Mouse (Mus musculus) midbrain, embryonic 15.5 days (tissue): ENCODE results near the gene Fst. TPM values are rescaled to one million over a fixed set of nuclear protein-coding genes. Genes with fewer than 3 reads are reported as not detected.
A peak's percentile ranks its signal among the peaks of the same experiment; 100 is the strongest.

Source experiments
- ATAC-seq: fragments of 200-750 bp; cut with Nextera tagmentation; replicated peaks from 2 replicates; pipeline ENCODE4 v1.8.0; 2017; ENCODE audit warnings: moderate TSS enrichment
- H3K27ac ChIP-seq: fragments of 300-500 bp; sonication (generic); 2 replicates; pipeline ENCODE4 v1.5.1; 2015; ENCODE audit warnings: mild to moderate bottlenecking, inconsistent platforms
- H3K27me3 ChIP-seq: fragments of 300-500 bp; sonication (generic); replicated peaks from 2 replicates; pipeline ENCODE4 v1.6.1; 2015; ENCODE audit warnings: inconsistent platforms
- H3K36me3 ChIP-seq: fragments of 300-500 bp; sonication (generic); replicated peaks from 2 replicates; pipeline ENCODE4 v1.6.1; 2015; ENCODE audit warnings: inconsistent platforms
- H3K4me1 ChIP-seq: fragments of 300-500 bp; sonication (generic); 2 replicates; pipeline ENCODE4 v1.6.1; 2015; ENCODE audit warnings: inconsistent platforms
- H3K4me2 ChIP-seq: fragments of 300-500 bp; sonication (generic); 2 replicates; pipeline ENCODE4 v1.6.1; 2015; ENCODE audit warnings: inconsistent platforms, mild to moderate bottlenecking, moderate library complexity
- H3K4me3 ChIP-seq: fragments of 300-500 bp; sonication (generic); 2 replicates; pipeline ENCODE4 v1.5.1; 2015; ENCODE audit warnings: mild to moderate bottlenecking, inconsistent platforms
- H3K9ac ChIP-seq: fragments of 300-500 bp; sonication (generic); 2 replicates; pipeline ENCODE4 v1.6.1; 2015; ENCODE audit warnings: mild to moderate bottlenecking, inconsistent platforms
- H3K9me3 ChIP-seq: fragments of 300-500 bp; sonication (generic); 2 replicates; pipeline ENCODE4 v1.6.1; 2016; ENCODE audit warnings: inconsistent platforms
- WGBS: fragments of 180-500 bp; shearing (Covaris S2); methylation state at CpG from one replicate; pipeline ENCODE4 v1.1.7; 2015; ENCODE audit warnings: mixed read lengths; 5-methylcytosine and 5-hydroxymethylcytosine counted together
- polyA plus RNA-seq: library from polyadenylated mRNA; unstranded; fragments of >200 nt; fragmentation: Nextera tagmentation; extraction: Ambion mirVana; gene quantifications from 2 replicates; pipeline ENCODE4 v1.2.1, GENCODE M21; 2015

Fst gene
- 4.6 and 6.8 TPM in 2 replicates for polyA plus RNA-seq

DNA sequence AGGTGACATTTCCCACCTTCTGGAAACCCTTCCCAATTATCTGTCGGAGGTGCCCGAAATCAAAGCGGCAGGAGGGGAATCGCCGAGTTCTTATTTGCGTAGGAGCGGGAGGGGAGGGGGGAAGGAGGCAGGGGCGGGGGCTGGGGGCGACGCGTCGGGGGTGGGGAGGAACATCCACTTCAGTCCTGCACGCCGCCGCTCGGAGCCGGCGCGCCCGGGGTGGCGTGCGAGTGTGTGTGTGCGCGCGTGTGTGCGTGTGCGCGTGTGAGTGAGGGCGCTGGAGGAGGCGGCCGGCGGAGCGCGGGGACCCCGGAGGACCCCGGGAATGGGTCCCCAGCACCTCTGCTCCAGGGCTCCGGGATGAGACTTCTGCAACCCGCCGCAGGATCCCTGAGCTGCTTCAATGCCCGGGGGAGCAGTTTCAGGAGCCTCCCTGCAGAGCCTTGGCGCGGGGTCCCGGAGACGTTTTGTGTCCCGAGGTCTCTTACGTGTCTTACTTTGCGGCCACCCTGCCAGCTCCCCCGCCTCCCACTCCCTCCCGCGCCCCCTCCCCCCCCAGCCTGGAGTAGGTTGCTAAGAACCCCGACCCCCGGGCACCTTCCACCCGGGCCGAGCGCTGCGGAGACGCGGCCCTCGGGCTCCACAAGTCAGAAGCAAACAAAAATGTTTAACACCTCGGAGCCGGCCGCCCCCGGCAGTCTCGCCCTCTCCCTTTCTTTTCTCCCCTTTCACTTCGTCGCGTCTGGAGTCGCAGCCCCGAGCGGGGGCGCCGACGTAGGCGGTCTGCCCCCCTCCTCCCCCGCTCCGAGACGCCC is at the start of gene Fst:
Fst (minus strand) TSS at position 66 of the 815 bp plus-strand sequence.
- peak; percentile 73 for ATAC-seq
- Histone ChIP-seq H3K9ac (peak within 1 kb of the TSS; percentile 41), H3K9me3 (no peaks in the 10 kb centered on the region), H3K4me2 (peak within 1 kb of the TSS; percentile 100), H3K4me1 (peaks cover 41% of the 10 kb centered on the region), H3K27ac (peak within 1 kb of the TSS; percentile 67), H3K36me3 (no peaks in the 10 kb centered on the region), H3K27me3 (0 out of 2 replicates have a peak, but pooled peaks cover 5% of the 10 kb centered on the region), H3K4me3 (peak within 1 kb of the TSS; percentile 59)
- WGBS = under 1% methylated on average over 75 of the region's 77 CpGs

DNA sequence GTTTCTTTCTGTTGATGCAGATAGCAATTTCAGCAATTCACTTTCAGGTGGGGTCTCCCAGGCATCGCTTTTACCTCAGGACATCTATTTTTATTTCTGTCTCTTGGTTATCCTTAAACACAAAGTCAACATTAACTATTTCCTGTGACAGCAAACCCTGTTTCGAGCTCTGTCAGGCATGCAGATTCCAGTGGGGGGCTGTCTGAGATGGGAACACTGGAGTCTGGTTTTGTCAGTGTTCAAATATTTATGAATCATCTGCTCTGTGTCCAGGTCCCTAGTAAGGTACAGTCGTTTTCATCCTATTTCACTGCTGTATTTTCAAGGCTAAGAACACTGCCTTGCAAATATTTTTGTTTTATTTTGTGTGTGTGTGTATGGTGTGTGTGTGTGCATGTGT is 35.1 kb upstream of the Fst start:
- no peaks in the 10 kb centered on the region for H3K27me3 ChIP-seq
- no peak overlapping the region for H3K4me3 ChIP-seq
- H3K27ac ChIP-seq = no peak overlapping the region
- no peak overlapping the region for H3K9ac ChIP-seq
- no peak for ATAC-seq
- no peaks in the 10 kb centered on the region for H3K9me3 ChIP-seq
- H3K4me1 ChIP-seq = no peaks in the 10 kb centered on the region
- H3K36me3 ChIP-seq = no peaks in the 10 kb centered on the region
- 82% methylated on average over 3 of the region's 3 CpGs for WGBS
- H3K4me2 ChIP-seq = no peak overlapping the region

DNA sequence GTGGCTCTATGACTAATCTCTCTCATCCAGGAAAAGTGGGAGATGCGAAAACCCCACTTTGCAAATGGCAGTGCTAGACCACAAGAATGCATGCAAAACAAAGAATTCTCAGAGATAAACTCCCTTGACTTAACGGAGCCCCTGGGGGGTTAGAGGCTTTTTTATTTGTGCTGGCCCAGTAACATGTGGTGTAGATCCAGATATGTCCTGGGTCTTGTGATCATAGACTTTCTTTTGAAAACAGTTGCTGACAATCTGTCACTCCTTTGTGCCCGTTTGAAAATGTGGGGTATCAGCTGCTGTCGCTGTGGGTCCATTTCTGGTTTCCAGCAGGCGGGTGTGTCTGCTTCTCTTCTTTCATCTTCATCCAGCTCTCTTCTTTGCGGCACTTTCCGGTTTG is 29.4 kb upstream of the Fst start:
- no peak for ATAC-seq
- H3K27me3 ChIP-seq = no peaks in the 10 kb centered on the region
- 73% methylated on average over 7 of the region's 7 CpGs for WGBS

DNA sequence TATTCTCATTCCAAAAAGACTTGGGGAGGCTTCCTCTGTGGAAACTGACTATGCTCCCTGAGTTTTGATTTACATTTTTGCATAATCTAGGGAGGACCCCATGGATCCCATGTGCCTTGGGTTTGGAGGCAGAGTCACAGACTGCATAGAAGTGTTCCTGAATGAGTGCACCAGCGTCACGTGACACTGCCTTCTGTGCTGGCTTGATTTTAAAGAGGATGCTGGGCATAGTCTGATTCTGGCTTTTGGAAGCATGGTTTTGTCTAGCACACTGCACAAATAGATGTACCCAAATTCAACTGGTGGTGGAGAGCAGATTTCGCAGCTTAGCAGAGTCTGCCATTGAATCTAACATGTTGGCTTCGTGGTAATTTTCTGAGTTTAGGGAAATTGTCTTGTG is 19.6 kb upstream of the Fst start:
- H3K4me3 ChIP-seq = no peak overlapping the region
- no peak overlapping the region for H3K27ac ChIP-seq
- no peak overlapping the region for H3K9ac ChIP-seq
- 85% methylated on average over 4 of the region's 4 CpGs for WGBS
- H3K36me3 ChIP-seq = no peaks in the 10 kb centered on the region
- no peak overlapping the region for H3K4me2 ChIP-seq
- ATAC-seq = no peak
- H3K4me1 ChIP-seq = no peaks in the 10 kb centered on the region
- H3K9me3 ChIP-seq = no peaks in the 10 kb centered on the region
- H3K27me3 ChIP-seq = no peaks in the 10 kb centered on the region

More for the DNA sequence above, 29.4 kb upstream of the Fst start:
- Histone ChIP-seq H3K4me2 (no peak overlapping the region), H3K9me3 (no peaks in the 10 kb centered on the region), H3K4me1 (no peaks in the 10 kb centered on the region), H3K9ac (no peak overlapping the region), H3K36me3 (no peaks in the 10 kb centered on the region), H3K4me3 (no peak overlapping the region), H3K27ac (no peak overlapping the region)

DNA sequence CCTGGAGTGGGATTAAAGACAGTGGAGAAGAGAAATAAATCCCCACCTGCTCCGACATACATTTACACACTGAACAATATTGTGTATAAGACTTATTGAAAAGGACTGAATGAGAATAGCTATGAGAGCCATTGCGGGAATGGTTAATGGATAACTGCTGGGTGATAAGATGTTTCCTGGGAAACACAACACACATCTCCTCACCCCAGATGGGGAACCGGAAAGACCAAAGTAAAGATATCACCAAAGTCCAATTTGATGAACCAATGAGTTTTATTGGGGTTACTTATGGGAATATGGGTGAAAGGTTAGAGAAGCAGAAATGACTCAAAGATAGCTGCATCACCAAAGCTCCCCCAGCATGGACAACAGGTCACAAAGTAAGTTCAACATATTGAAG is 11.2 kb upstream of the Fst start:
- H3K4me2 ChIP-seq = no peak overlapping the region
- H3K27ac ChIP-seq = no peak overlapping the region
- H3K4me3 ChIP-seq = no peak overlapping the region
- H3K9ac ChIP-seq = no peak overlapping the region
- H3K27me3 ChIP-seq = no peaks in the 10 kb centered on the region
- no peak for ATAC-seq
- no peaks in the 10 kb centered on the region for H3K36me3 ChIP-seq
- WGBS = 87% methylated on average over 3 of the region's 3 CpGs
- no peaks in the 10 kb centered on the region for H3K9me3 ChIP-seq
- H3K4me1 ChIP-seq = no peaks in the 10 kb centered on the region

DNA sequence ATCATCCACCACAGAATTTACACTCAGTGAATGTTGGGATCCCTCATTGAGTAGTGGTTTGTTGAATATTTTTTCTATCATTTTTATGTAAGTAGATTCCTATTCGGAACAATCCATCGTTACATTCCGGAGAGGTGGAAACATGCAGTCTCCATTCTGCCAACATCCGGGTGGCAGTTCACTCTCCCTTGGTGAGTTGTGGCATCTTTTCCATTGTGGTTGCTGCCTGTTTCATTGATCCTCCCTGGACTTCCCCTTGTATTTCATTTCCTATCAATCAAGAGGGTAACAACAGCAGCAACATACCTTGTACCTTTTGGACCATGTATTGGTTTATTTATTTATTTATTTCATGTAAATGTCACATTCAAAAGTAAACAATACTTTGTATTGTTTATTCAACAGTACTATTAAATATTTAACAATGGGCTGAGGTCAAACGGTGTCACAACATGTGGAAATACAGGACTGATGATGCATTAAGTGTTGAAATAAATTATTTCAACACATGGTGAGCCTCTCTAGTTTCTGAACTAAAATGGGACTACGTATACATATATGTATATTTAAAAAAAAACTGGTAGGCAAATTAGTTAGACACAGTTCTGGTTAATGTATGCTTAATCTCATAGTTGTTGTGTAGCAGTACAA is 7.6 kb upstream of the Fst start:
- 92% methylated on average over 6 of the region's 6 CpGs for WGBS
- no peak for ATAC-seq

DNA sequence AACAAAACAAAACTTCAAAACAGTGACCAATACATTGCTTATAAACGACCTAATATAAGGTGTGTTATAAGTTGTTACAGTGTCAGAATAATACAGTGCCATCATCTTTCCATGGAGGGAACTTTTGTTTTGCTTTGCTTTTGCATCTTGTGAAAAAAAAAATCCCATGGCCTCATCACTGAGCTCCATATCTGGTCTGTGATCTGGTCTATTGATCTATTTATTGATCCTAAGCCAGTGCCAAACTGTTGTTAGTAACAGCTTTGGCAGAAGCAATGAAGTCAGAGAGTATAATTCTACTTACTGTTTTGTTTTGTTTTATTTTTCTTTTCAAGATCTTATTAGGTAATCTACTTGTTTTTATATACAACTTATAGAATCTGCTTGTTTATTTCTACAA is 6.6 kb upstream of the Fst start:
- Histone ChIP-seq H3K27ac (no peak overlapping the region), H3K9me3 (no peaks in the 10 kb centered on the region), H3K4me2 (no peak overlapping the region), H3K27me3 (no peaks in the 10 kb centered on the region), H3K4me1 (no peaks in the 10 kb centered on the region), H3K9ac (no peak overlapping the region), H3K36me3 (no peaks in the 10 kb centered on the region), H3K4me3 (no peak overlapping the region)
- ATAC-seq = no peak
- WGBS = 73% methylated on average over 1 of the region's 1 CpGs

More for the DNA sequence above, 7.6 kb upstream of the Fst start:
- H3K9me3 ChIP-seq = no peaks in the 10 kb centered on the region
- no peak overlapping the region for H3K4me2 ChIP-seq
- H3K4me1 ChIP-seq = no peaks in the 10 kb centered on the region
- no peak overlapping the region for H3K4me3 ChIP-seq
- H3K36me3 ChIP-seq = no peaks in the 10 kb centered on the region
- H3K9ac ChIP-seq = no peak overlapping the region
- H3K27ac ChIP-seq = no peak overlapping the region
- no peaks in the 10 kb centered on the region for H3K27me3 ChIP-seq

DNA sequence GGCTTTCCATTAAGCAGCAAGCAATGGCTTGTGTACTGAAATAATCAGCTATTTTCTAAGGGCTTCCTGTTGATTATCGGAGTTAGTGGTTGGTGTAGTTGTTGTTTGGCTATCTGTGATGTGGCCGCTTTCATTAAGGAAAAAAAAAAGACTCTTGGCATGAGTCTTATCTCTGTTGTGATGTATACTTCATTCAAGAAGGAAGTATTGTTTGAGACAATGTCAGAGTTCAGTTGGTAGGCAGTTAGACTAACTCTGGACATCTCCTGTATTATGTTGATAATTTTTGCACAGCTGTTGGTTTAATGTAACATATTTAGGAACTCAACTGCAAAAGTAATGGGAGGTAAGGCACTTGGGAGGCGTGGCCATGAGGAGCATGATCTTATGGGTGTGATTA is 6.1 kb upstream of the Fst start:
- no peak for ATAC-seq
- no peak overlapping the region for H3K4me3 ChIP-seq

DNA sequence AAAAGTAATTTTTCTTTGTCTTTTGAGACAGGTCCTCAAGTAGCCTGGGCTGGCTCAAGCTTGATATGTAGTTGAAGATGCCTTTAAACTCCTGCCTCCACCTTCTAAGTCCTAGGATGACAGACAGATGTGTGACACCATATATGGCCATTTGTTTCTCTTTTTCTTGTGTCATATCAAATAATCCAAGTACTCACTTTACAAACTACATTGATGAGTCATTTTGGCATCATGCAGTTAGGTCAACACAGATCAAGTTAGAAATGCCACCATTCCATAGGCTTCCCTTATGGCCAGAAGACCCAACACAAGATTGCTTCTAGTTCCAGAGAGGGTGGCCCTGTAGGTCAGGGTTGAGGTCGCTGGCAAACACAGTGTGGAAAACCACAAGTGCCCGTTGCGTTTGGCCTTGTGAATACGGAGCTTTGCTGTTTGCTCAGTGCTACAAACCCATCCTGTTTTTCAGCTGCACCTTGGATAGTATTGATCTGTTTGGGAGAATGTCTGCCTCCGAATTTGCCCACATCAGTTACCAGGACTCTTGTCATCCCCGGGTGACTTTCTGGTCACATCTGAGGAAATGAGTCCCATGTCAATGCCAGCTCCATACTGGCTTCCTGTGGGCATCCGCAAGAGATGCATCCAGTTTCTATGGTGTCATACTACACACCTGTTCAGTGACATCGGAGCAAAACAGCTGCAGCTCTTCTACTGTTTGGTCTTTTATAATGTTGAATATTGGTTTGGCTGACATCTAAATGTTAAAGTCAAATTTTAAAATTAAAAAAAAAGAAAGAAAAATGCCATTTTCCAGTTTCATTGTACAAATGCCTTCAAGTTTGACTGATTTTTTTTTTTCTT is 4.0 kb upstream of the Fst start:
- H3K9me3 ChIP-seq = no peaks in the 10 kb centered on the region
- ATAC-seq = no peak
- no peak overlapping the region for H3K9ac ChIP-seq
- peaks cover 15% of the 10 kb centered on the region for H3K4me1 ChIP-seq
- no peaks in the 10 kb centered on the region for H3K36me3 ChIP-seq
- no peak overlapping the region for H3K27ac ChIP-seq
- no peak overlapping the region for H3K4me3 ChIP-seq
- H3K4me2 ChIP-seq = no peak overlapping the region
- 0 out of 2 replicates have a peak, but pooled peaks cover 4% of the 10 kb centered on the region for H3K27me3 ChIP-seq
- 84% methylated on average over 8 of the region's 8 CpGs for WGBS

More for the DNA sequence above, 6.1 kb upstream of the Fst start:
- Histone ChIP-seq H3K4me2 (no peak overlapping the region), H3K27ac (no peak overlapping the region), H3K36me3 (no peaks in the 10 kb centered on the region), H3K27me3 (no peaks in the 10 kb centered on the region), H3K4me1 (no peaks in the 10 kb centered on the region), H3K9ac (no peak overlapping the region), H3K9me3 (no peaks in the 10 kb centered on the region)
- WGBS = 96% methylated on average over 3 of the region's 3 CpGs

DNA sequence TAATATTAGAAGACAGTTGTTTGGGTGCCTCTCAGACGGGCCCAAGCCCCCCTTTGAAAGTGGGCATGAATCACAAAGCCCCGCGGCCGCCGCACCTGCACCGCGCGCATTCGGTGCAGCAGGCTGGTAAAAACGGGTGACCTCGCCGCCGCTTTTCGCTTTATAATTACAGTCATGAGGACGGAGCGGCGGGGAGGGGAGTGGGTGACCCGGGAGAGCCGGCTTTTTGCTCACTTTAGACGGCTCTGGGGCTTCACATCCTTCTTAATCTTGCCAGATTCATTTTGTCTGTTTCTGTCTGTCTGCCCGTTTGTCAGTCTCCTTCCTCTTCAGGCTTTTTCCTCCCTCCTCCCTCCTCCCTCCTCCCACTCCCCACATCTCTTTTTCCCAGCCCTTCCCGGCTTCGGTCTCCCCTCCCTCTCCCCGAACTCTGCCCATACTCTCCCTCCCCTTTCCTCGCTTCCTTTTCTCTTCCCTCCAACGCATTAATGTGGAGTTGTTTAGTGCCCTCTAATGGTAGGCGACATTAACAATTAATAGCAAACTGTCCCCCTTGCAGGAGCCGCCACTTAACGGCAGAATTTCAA is 1.6 kb upstream of the Fst start:
- H3K9me3 ChIP-seq = no peaks in the 10 kb centered on the region
- WGBS = under 1% methylated on average over 29 of the region's 29 CpGs
- peak overlapping the region; percentile 59 for H3K4me3 ChIP-seq
- H3K27me3 ChIP-seq = 0 out of 2 replicates have a peak, but pooled peaks cover 5% of the 10 kb centered on the region
- no peaks in the 10 kb centered on the region for H3K36me3 ChIP-seq
- peaks cover 39% of the 10 kb centered on the region for H3K4me1 ChIP-seq
- H3K9ac ChIP-seq = peak overlapping the region; percentile 37
- H3K4me2 ChIP-seq = peak overlapping the region; percentile 100
- H3K27ac ChIP-seq = peak overlapping the region; percentile 58
- peak; percentile 44 for ATAC-seq

DNA sequence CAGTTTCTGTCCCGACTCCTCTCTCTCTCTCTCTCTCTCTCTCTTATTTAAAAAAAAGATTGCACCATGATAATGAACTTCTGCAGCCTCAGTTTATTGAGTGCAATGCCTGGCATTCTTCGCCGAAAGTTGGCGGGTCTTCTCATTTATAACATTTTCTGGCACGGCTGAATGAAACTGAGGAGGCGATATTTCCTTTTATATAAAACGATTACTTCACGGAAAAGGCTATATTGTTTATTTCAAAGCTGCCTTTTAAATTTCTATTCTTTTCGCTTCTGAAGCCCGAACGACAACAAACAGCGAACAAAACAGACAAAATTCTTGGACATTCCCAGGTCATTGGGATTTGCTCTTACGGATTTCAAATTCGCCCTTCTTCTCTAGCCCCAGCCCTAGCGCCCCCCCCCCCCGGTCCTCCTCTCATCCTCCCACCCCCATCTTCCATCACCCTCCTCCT is 980 bp upstream of the Fst start:
- Histone ChIP-seq H3K36me3 (no peaks in the 10 kb centered on the region), H3K9me3 (no peaks in the 10 kb centered on the region), H3K4me2 (peak overlapping the region; percentile 100), H3K4me3 (peak overlapping the region; percentile 59), H3K4me1 (peaks cover 41% of the 10 kb centered on the region), H3K27me3 (0 out of 2 replicates have a peak, but pooled peaks cover 5% of the 10 kb centered on the region), H3K9ac (peak overlapping the region; percentile 41), H3K27ac (peak overlapping the region; percentile 67)
- WGBS = under 1% methylated on average over 16 of the region's 16 CpGs
- no peak for ATAC-seq
